Mouse (Mus musculus) cerebellum, adult 9-11 months (tissue): ENCODE data around the gene Zfp148.
A peak's percentile ranks its signal among the peaks of the same experiment; 100 is the strongest.
"Not testable (repeated sequence)": the region's sequence is repeated elsewhere in the genome, so short reads cannot be mapped to it uniquely, and the experiment has no call there.

Source experiments
- DNase-seq: peaks from one replicate; pipeline ENCODE4 v3.0.0; 2022

The Zfp148 gene

GRCm38 (mm10) chr16:33382341-33382740 is 1.7 kb downstream of the Zfp148 start:
- no peak for DNase-seq

GRCm38 (mm10) chr16:33383584-33383983 is 2.9 kb downstream of the Zfp148 start:
- no peak for DNase-seq

- DNase-seq: not testable (repeated sequence)
Observed at GRCm38 (mm10) chr16:33384057-33384456, 3.4 kb downstream of the Zfp148 start.

- DNase-seq: no peak
Observed at GRCm38 (mm10) chr16:33387013-33387412, 6.4 kb downstream of the Zfp148 start.

GRCm38 (mm10) chr16:33387420-33387819 is 6.8 kb downstream of the Zfp148 start:
- no peak for DNase-seq

- peak; percentile 48 for DNase-seq
Observed at GRCm38 (mm10) chr16:33399913-33400782, 19.5 kb downstream of the Zfp148 start.

- no peak for DNase-seq
Observed at GRCm38 (mm10) chr16:33400943-33401342, 20.3 kb downstream of the Zfp148 start.

- DNase-seq: no peak
Observed at GRCm38 (mm10) chr16:33403258-33403657, 22.6 kb downstream of the Zfp148 start.

- DNase-seq: no peak
Observed at GRCm38 (mm10) chr16:33404055-33404454, 23.4 kb downstream of the Zfp148 start.

GRCm38 (mm10) chr16:33405487-33405886 is 24.9 kb downstream of the Zfp148 start:
- no peak for DNase-seq

- peak; percentile 76 for DNase-seq
Observed at GRCm38 (mm10) chr16:33410151-33410550, 29.5 kb downstream of the Zfp148 start.

GRCm38 (mm10) chr16:33410605-33411004 is 30.0 kb downstream of the Zfp148 start:
- no peak for DNase-seq

- DNase-seq: no peak
Observed at GRCm38 (mm10) chr16:33414191-33414590, 33.6 kb downstream of the Zfp148 start.

- DNase-seq: no peak
Observed at GRCm38 (mm10) chr16:33415607-33416006, 35.0 kb downstream of the Zfp148 start.

- DNase-seq: no peak
Observed at GRCm38 (mm10) chr16:33428327-33428726, 47.7 kb downstream of the Zfp148 start.

- no peak for DNase-seq
Observed at GRCm38 (mm10) chr16:33431660-33432059, 51.0 kb downstream of the Zfp148 start.

- no peak for DNase-seq
Observed at GRCm38 (mm10) chr16:33441065-33441464, 60.4 kb downstream of the Zfp148 start.

GRCm38 (mm10) chr16:33446830-33447229 is 66.2 kb downstream of the Zfp148 start:
- DNase-seq: peak; percentile 41

- no peak for DNase-seq
Observed at GRCm38 (mm10) chr16:33453826-33454225, 73.2 kb downstream of the Zfp148 start.

- DNase-seq: no peak
Observed at GRCm38 (mm10) chr16:33454306-33454705, 73.7 kb downstream of the Zfp148 start.

GRCm38 (mm10) chr16:33455263-33455910 is 74.8 kb downstream of the Zfp148 start:
- no peak for DNase-seq

GRCm38 (mm10) chr16:33459101-33459500 is 78.5 kb downstream of the Zfp148 start:
- no peak for DNase-seq

GRCm38 (mm10) chr16:33461416-33461815 is 80.8 kb downstream of the Zfp148 start:
- no peak for DNase-seq
